Mouse (Mus musculus): ENCODE results near the gene Mcts2.
"Not testable (repeated sequence)": the region's sequence is repeated elsewhere in the genome, so short reads cannot be mapped to it uniquely, and the experiment has no call there.

The Mcts2 gene

GRCm38 (mm10) chr2:152686806-152687267 lies at the start of gene Mcts2:
Gene Mcts2, plus strand, starts transcription at chr2:152687035.
- DNase-seq (ENCODE audit: low spot score in 2 of 2), result no peak

GRCm38 (mm10) chr2:152637381-152637780 lies 49.5 kb upstream of the Mcts2 start:
- DNase-seq (ENCODE audit: low spot score in 2 of 2), result no peak

- DNase-seq (ENCODE audit: low spot score in 2 of 2), result no peak
Observed at GRCm38 (mm10) chr2:152638865-152639264, 48.0 kb upstream of the Mcts2 start.

GRCm38 (mm10) chr2:152639406-152640113 lies 47.3 kb upstream of the Mcts2 start:
- DNase-seq (ENCODE audit: low spot score in 2 of 2), result no peak

GRCm38 (mm10) chr2:152652901-152653620 lies 33.8 kb upstream of the Mcts2 start:
- DNase-seq (ENCODE audit: low spot score in 2 of 2), result no peak

GRCm38 (mm10) chr2:152653874-152654715 lies 32.7 kb upstream of the Mcts2 start:
- DNase-seq (ENCODE audit: low spot score in 2 of 2), result no peak

- DNase-seq (ENCODE audit: low spot score in 2 of 2), result no peak
Observed at GRCm38 (mm10) chr2:152657398-152657797, 29.4 kb upstream of the Mcts2 start.

- DNase-seq (ENCODE audit: low spot score in 2 of 2), result no peak
Observed at GRCm38 (mm10) chr2:152661163-152661562, 25.7 kb upstream of the Mcts2 start.

- DNase-seq (ENCODE audit: low spot score in 2 of 2), result not testable (repeated sequence)
Observed at GRCm38 (mm10) chr2:152666191-152666590, 20.6 kb upstream of the Mcts2 start.

- DNase-seq (ENCODE audit: low spot score in 2 of 2), result peak; percentile 87 to 95
Observed at GRCm38 (mm10) chr2:152669256-152669638, 17.6 kb upstream of the Mcts2 start, which contains the start of gene H13. Gene H13, plus strand, starts transcription at chr2:152669461.

- DNase-seq (ENCODE audit: low spot score in 2 of 2), result peak; percentile 20 to 24
Observed at GRCm38 (mm10) chr2:152669639-152670484, 17.0 kb upstream of the Mcts2 start.

- DNase-seq (ENCODE audit: low spot score in 2 of 2), result peak; percentile 91 to 92
Observed at GRCm38 (mm10) chr2:152670983-152671641, 15.7 kb upstream of the Mcts2 start.

GRCm38 (mm10) chr2:152671642-152671999 lies 15.2 kb upstream of the Mcts2 start:
- peak; percentile 74 for DNase-seq (ENCODE audit: low spot score in 2 of 2)

GRCm38 (mm10) chr2:152672166-152672565 lies 14.7 kb upstream of the Mcts2 start:
- DNase-seq (ENCODE audit: low spot score in 2 of 2), result no peak

GRCm38 (mm10) chr2:152674148-152674547 lies 12.7 kb upstream of the Mcts2 start:
- DNase-seq (ENCODE audit: low spot score in 2 of 2), result no peak

GRCm38 (mm10) chr2:152675252-152675791 lies 11.5 kb upstream of the Mcts2 start:
- DNase-seq (ENCODE audit: low spot score in 2 of 2), result no peak

GRCm38 (mm10) chr2:152678302-152678701 lies 8.5 kb upstream of the Mcts2 start:
- DNase-seq (ENCODE audit: low spot score in 2 of 2), result peak in 1 of 2 experiments; percentile 59

- DNase-seq (ENCODE audit: low spot score in 2 of 2), result no peak
Observed at GRCm38 (mm10) chr2:152678925-152679324, 7.9 kb upstream of the Mcts2 start.

- DNase-seq (ENCODE audit: low spot score in 2 of 2), result no peak
Observed at GRCm38 (mm10) chr2:152679701-152680355, 7.0 kb upstream of the Mcts2 start.

GRCm38 (mm10) chr2:152683086-152683485 lies 3.7 kb upstream of the Mcts2 start:
- DNase-seq (ENCODE audit: low spot score in 2 of 2), result no peak
